Mouse (Mus musculus): ENCODE results near the gene BC055324. TPM values are rescaled to one million over a fixed set of nuclear protein-coding genes. Genes with fewer than 3 reads are reported as not detected.

The BC055324 gene
- total and polyA plus RNA-seq, 3 experiments: 16.3 to 26.6 (median 20.6) TPM

- Histone ChIP-seq H3K4me3 (replicated peaks in 1 of 3; ENCODE audit: low read depth in 2 of 3, low read length in 2 of 3, poor library complexity in 1 of 3) (no peak overlapping the region), H3K9ac (ENCODE audit: insufficient read depth, low read depth) (no peak overlapping the region), H3K4me2 (ENCODE audit: insufficient read depth, low read depth, poor library complexity, severe bottlenecking) (no peak overlapping the region), H3K27ac (ENCODE audit: insufficient read depth, low read depth) (no peak overlapping the region), H3K36me3 (replicated peaks in 1 of 2; ENCODE audit: control insufficient read depth in 1 of 2, insufficient read depth in 1 of 2, low read length in 1 of 2) (no peaks in the 10 kb centered on the region), H3K79me2 (replicated peaks; ENCODE audit: control insufficient read depth, extremely low read depth, insufficient read depth, poor library complexity, severe bottlenecking) (no peaks in the 10 kb centered on the region), H3K27me3 (replicated peaks) (no peaks in the 10 kb centered on the region), H3K4me1 (ENCODE audit: control insufficient read depth in 1 of 2, insufficient read depth in 2 of 2) (no peaks in the 10 kb centered on the region), H3K9me3 (replicated peaks; ENCODE audit: low read length) (no peaks in the 10 kb centered on the region)
- TF ChIP-seq MAX (IDR thresholded peaks at IDR 0.05; ENCODE audit: low read length): no peak
- TF ChIP-seq MYC (IDR thresholded peaks at IDR 0.05; ENCODE audit: low read depth, low read length): no peak
- TF ChIP-seq ZC3H11A (IDR thresholded peaks at IDR 0.05; ENCODE audit: low read depth, low read length): no peak
- TF ChIP-seq NRF1 (IDR thresholded peaks at IDR 0.05; ENCODE audit: low read depth, low read length): no peak
- TF ChIP-seq MEF2A (IDR thresholded peaks at IDR 0.05; ENCODE audit: borderline replicate concordance, low read depth, low read length): no peak
- TF ChIP-seq HCFC1 (IDR thresholded peaks at IDR 0.05; ENCODE audit: low read depth, low read length): no peak
- no peak for TF ChIP-seq RCOR1 (conservative IDR thresholded peaks at IDR 0.05; ENCODE audit: low read depth, low read length)
- no peak for TF ChIP-seq NELFE (IDR thresholded peaks at IDR 0.05; ENCODE audit: low read depth, low read length)
- dilution Hi-C loops (cut with MboI; ENCODE audit: extremely low pct_ligation_motif_present, extremely low pct_unique_long_range_greater_than_20kb, low sequenced_read_pairs) (no loop called here), in situ Hi-C loops (cut with MboI; ENCODE audit: low pct_ligation_motif_present, low pct_unique_long_range_greater_than_20kb, low sequenced_read_pairs) (no loop called here)
- DNase-seq (ENCODE audit: extremely low read depth): no peak
Measured at GRCm38 (mm10) chr1:164014616-164015015, 20.0 kb upstream of the BC055324 start.

- TF ChIP-seq HCFC1 (IDR thresholded peaks at IDR 0.05; ENCODE audit: low read depth, low read length): no peak
- TF ChIP-seq CTCF (conservative IDR thresholded peaks at IDR 0.05 in 1 of 2, IDR thresholded peaks at IDR 0.05 in 1 of 2; ENCODE audit: low read depth in 2 of 2, low read length in 2 of 2): peak in 1 of 2 experiments; percentile 74; a peak in 3 of 4 replicates
- no peak for TF ChIP-seq ZC3H11A (IDR thresholded peaks at IDR 0.05; ENCODE audit: low read depth, low read length)
- TF ChIP-seq RCOR1 (conservative IDR thresholded peaks at IDR 0.05; ENCODE audit: low read depth, low read length): no peak
- TF ChIP-seq SMC3 (IDR thresholded peaks at IDR 0.05; ENCODE audit: low read depth, low read length): peak; percentile 56
- peak; percentile 61 for TF ChIP-seq RAD21 (IDR thresholded peaks at IDR 0.05; ENCODE audit: low read depth, low read length)
- Histone ChIP-seq H3K27ac (ENCODE audit: insufficient read depth, low read depth) (no peak overlapping the region), H3K79me2 (replicated peaks; ENCODE audit: control insufficient read depth, extremely low read depth, insufficient read depth, poor library complexity, severe bottlenecking) (no peaks in the 10 kb centered on the region), H3K36me3 (replicated peaks in 1 of 2; ENCODE audit: control insufficient read depth in 1 of 2, insufficient read depth in 1 of 2, low read length in 1 of 2) (no peaks in the 10 kb centered on the region), H3K4me1 (ENCODE audit: control insufficient read depth in 1 of 2, insufficient read depth in 2 of 2) (no peaks in the 10 kb centered on the region), H3K9me3 (replicated peaks; ENCODE audit: low read length) (no peaks in the 10 kb centered on the region), H3K4me3 (replicated peaks in 1 of 3; ENCODE audit: low read depth in 2 of 3, low read length in 2 of 3, poor library complexity in 1 of 3) (no peak overlapping the region), H3K27me3 (replicated peaks) (no peaks in the 10 kb centered on the region), H3K4me2 (ENCODE audit: insufficient read depth, low read depth, poor library complexity, severe bottlenecking) (no peak overlapping the region), H3K9ac (ENCODE audit: insufficient read depth, low read depth) (no peak overlapping the region)
- DNase-seq (ENCODE audit: extremely low read depth): peak; percentile 46
- in situ Hi-C loops (cut with MboI; ENCODE audit: low pct_ligation_motif_present, low pct_unique_long_range_greater_than_20kb, low sequenced_read_pairs): no loop called here
- dilution Hi-C loops (cut with MboI; ENCODE audit: extremely low pct_ligation_motif_present, extremely low pct_unique_long_range_greater_than_20kb, low sequenced_read_pairs): no loop called here
Measured at GRCm38 (mm10) chr1:164009235-164009634, 14.6 kb upstream of the BC055324 start.

- Histone ChIP-seq H3K27me3 (replicated peaks) (no peaks in the 10 kb centered on the region), H3K79me2 (replicated peaks; ENCODE audit: control insufficient read depth, extremely low read depth, insufficient read depth, poor library complexity, severe bottlenecking) (no peaks in the 10 kb centered on the region), H3K4me1 (ENCODE audit: control insufficient read depth in 1 of 2, insufficient read depth in 2 of 2) (peaks cover 0 to 3% of the 10 kb centered on the region in 2 experiments; a peak in 1 of 4 replicates), H3K36me3 (replicated peaks in 1 of 2; ENCODE audit: control insufficient read depth in 1 of 2, insufficient read depth in 1 of 2, low read length in 1 of 2) (no peaks in the 10 kb centered on the region), H3K27ac (ENCODE audit: insufficient read depth, low read depth) (no peak overlapping the region), H3K9ac (ENCODE audit: insufficient read depth, low read depth) (no peak overlapping the region), H3K4me2 (ENCODE audit: insufficient read depth, low read depth, poor library complexity, severe bottlenecking) (no peak overlapping the region), H3K9me3 (replicated peaks; ENCODE audit: low read length) (no peaks in the 10 kb centered on the region), H3K4me3 (replicated peaks in 1 of 3; ENCODE audit: low read depth in 2 of 3, low read length in 2 of 3, poor library complexity in 1 of 3) (no peak overlapping the region)
- dilution Hi-C loops (cut with MboI; ENCODE audit: extremely low pct_ligation_motif_present, extremely low pct_unique_long_range_greater_than_20kb, low sequenced_read_pairs): no loop called here
- in situ Hi-C loops (cut with MboI; ENCODE audit: low pct_ligation_motif_present, low pct_unique_long_range_greater_than_20kb, low sequenced_read_pairs): no loop called here
- DNase-seq (ENCODE audit: extremely low read depth): no peak
- TF ChIP-seq CHD1 (IDR thresholded peaks at IDR 0.05; ENCODE audit: low read depth, low read length): no peak
- no peak for TF ChIP-seq MAFK (IDR thresholded peaks at IDR 0.05; ENCODE audit: insufficient replicate concordance, low read length)
Measured at GRCm38 (mm10) chr1:164004311-164004710, 9.7 kb upstream of the BC055324 start.

All from CH12.LX (cell line).